Mouse (Mus musculus): ENCODE results near the gene Prr19.

DNA sequence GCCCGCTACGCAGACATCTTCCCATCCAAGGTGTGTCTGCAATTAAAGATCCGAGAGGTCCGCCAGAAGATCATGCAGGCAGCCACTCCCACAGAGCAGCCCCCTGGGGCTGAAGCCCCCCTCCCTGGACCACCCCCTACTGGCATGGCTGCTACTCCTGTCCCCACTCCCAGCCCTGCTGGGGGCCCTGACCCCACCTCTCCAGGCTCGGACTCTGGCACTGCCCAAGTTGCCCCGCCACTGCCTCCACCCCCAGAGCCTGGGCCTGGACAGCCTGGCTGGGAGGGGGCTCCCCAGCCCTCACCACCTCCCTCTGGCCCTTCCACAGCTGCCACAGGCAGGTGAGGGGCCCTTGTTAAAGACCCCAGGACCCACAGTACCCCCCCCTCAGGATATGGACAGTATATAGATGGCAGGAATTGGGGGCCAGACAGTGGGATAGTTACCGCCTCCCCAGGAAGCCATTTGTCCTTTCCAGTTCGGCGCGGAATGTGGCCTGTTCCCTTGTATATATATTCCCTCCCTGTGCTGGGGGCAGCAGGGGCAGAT lies 7.9 kb upstream of the Prr19 start:
- no peak for TF ChIP-seq POLR2A (IDR thresholded peaks at IDR 0.05; ENCODE audit: low read depth, low read length)
- TF ChIP-seq CTCF (IDR thresholded peaks at IDR 0.05; ENCODE audit: borderline replicate concordance, insufficient read depth, low read length), result no peak
